Mouse (Mus musculus) cerebellum, adult 2 months (tissue): ENCODE measurements around the gene Krt36. TPM values are rescaled to one million over a fixed set of nuclear protein-coding genes. Genes with fewer than 3 reads are reported as not detected.

ENCODE experiments used
- DNase-seq, 2 experiments: peaks; one replicate each; pipeline ENCODE4 v3.0.0; 2021
- H3K27ac ChIP-seq: fragments of 200-500 bp; 2 replicates; pipeline ENCODE4 v1.5.1; 2012; ENCODE audit warnings: low read length, control low read depth, inconsistent platforms; ENCODE audit not compliant: insufficient read depth
- H3K27me3 ChIP-seq: fragments of 200-500 bp; 2 replicates; pipeline ENCODE4 v1.6.1; 2012; ENCODE audit warnings: inconsistent platforms, mild to moderate bottlenecking, low read length, moderate library complexity; ENCODE audit not compliant: control insufficient read depth, insufficient read depth
- H3K4me1 ChIP-seq: fragments of 200-500 bp; 2 replicates; pipeline ENCODE4 v1.6.1; 2011; ENCODE audit warnings: low read length; ENCODE audit not compliant: control insufficient read depth, insufficient read depth
- H3K4me3 ChIP-seq: fragments of 200-500 bp; replicated peaks from 2 replicates; pipeline ENCODE3; 2011; ENCODE audit warnings: mild to moderate bottlenecking, low read depth, low read length, control low read depth; ENCODE audit not compliant: insufficient read depth
- CTCF ChIP-seq: fragments of 200-500 bp; IDR thresholded peaks from 2 replicates; pipeline ENCODE4 v1.5.1; 2011; ENCODE audit warnings: low read depth, mild to moderate bottlenecking, control low read depth, low read length, moderate library complexity, borderline replicate concordance; ENCODE audit not compliant: insufficient read depth
- POLR2A ChIP-seq: fragments of 200-500 bp; IDR thresholded peaks from 2 replicates; pipeline ENCODE4 v1.6.1; 2011; ENCODE audit warnings: low read length, control low read depth, borderline replicate concordance; ENCODE audit not compliant: insufficient read depth
- WGBS: fragments of 180-500 bp; shearing (Covaris S2); methylation state at CpG from one replicate; pipeline ENCODE4 v1.1.7; 2018; 5-methylcytosine and 5-hydroxymethylcytosine counted together
- polyA plus RNA-seq: library from polyadenylated mRNA; depleted of rRNA; stranded (reverse); fragments of >200 nt; gene quantifications from 2 replicates; pipeline ENCODE4 v1.2.3, GENCODE M21; 2012

The Krt36 gene
- polyA plus RNA-seq, 1 experiment: not detected

DNA sequence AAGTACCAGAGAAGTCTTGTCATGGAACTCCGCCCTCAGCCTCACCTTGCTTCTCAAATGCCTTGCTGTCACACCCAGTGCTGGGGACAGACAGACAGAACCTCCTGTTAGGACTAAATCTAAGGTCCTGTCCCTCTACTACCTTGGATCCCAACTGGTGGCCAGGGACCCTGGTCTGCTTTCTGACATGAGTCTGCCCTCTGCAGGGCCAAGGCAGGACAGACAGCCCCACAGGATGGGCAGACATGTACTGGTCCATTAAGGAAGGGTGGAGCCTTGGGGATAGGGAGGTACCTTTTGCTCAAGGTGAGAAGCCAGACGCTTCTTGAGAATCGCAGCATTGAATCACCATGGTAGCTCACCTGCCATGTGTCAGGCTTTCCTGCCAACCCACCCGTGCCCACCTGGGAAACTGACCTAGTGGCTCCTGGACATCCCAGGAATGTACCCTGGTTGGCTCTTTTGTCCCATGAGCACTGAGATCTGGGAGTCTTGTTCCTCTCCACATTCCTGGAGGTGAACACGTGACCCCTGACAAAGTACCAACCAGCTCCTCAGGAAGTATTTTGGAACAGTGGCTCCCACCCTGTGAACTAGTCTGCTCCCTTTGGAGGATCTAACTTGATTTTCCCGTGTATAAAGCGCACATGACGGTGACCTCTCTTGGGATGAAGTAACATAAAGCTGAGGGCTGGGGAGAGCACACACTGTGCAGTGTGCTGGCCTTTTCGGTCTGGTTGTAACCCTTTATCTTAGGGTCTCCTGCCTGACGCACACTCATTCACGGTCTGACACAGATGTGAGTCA, 7.7 kb upstream of the Krt36 start:
- 80% methylated on average over 11 of the region's 11 CpGs for WGBS
- H3K27ac ChIP-seq: no peak overlapping the region
- no peak for DNase-seq
- H3K4me3 ChIP-seq: no peak overlapping the region
- TF ChIP-seq CTCF: no peak
- H3K4me1 ChIP-seq: no peaks in the 10 kb centered on the region
- H3K27me3 ChIP-seq: no peaks in the 10 kb centered on the region

GRCm38 (mm10) chr11:100102693-100103429, 2.6 kb downstream of the Krt36 start:
- no peak overlapping the region for H3K4me3 ChIP-seq
- no peak overlapping the region for H3K27ac ChIP-seq
- 62% methylated on average over 15 of the region's 15 CpGs for WGBS
- no peak for TF ChIP-seq POLR2A
- TF ChIP-seq CTCF: no peak
- no peaks in the 10 kb centered on the region for H3K4me1 ChIP-seq
- no peak for DNase-seq
- H3K27me3 ChIP-seq: no peaks in the 10 kb centered on the region

DNA sequence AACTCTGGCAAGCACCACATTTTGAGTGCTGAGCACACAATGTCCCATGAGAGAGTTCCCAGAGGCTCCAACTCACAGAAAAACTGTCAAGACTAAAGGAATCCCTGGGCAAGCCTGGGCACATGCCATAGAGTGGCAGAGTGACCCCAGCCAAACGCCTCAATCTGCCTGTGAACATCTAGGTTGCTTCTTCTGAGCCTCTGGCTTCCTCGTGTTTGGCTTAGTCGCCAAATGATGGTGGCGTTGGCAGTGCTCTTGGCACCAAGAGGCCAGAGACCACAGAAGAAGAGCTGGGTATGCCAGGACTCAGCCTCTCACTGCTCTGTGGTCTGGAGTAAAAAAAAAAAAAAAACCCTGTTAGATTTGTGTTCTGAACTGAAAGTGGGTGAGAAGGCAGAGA, 5.0 kb downstream of the Krt36 start:
- WGBS: 20% methylated on average over 4 of the region's 4 CpGs
- Histone ChIP-seq H3K27me3 (no peaks in the 10 kb centered on the region), H3K27ac (no peak overlapping the region), H3K4me1 (no peaks in the 10 kb centered on the region), H3K4me3 (no peak overlapping the region)
- no peak for TF ChIP-seq POLR2A
- no peak for TF ChIP-seq CTCF
- no peak for DNase-seq

GRCm38 (mm10) chr11:100097819-100098218, 7.6 kb downstream of the Krt36 start:
- Histone ChIP-seq H3K4me1 (no peaks in the 10 kb centered on the region), H3K27ac (no peak overlapping the region), H3K4me3 (no peak overlapping the region), H3K27me3 (no peaks in the 10 kb centered on the region)
- WGBS: 71% methylated on average over 9 of the region's 9 CpGs
- no peak for DNase-seq
- no peak for TF ChIP-seq POLR2A
- TF ChIP-seq CTCF: no peak

DNA sequence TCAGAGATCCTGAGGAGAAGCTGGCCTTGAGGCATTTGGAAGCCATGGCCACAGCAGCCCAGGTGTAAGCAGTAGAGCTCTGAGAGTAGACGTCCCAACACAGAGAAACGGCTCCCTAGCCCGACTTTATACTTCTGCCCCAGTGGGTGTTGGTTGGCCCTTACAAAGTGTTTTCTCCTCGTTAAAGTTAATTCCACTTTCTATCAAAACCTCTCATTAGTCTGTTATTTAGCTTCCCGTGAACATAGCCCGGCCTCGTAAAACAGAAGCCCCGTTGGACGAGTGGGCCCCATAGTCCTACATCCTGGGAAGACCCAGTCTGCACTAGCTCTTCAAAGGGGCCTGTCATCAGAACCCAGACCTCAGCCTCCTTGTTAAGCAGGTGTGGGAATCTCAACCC, 9.3 kb downstream of the Krt36 start, which contains the start of gene Krt35:
TSS of gene Krt35 (minus strand) at position 101 of the 400 bp plus-strand sequence.
- H3K4me1 ChIP-seq: no peaks in the 10 kb centered on the region

DNA sequence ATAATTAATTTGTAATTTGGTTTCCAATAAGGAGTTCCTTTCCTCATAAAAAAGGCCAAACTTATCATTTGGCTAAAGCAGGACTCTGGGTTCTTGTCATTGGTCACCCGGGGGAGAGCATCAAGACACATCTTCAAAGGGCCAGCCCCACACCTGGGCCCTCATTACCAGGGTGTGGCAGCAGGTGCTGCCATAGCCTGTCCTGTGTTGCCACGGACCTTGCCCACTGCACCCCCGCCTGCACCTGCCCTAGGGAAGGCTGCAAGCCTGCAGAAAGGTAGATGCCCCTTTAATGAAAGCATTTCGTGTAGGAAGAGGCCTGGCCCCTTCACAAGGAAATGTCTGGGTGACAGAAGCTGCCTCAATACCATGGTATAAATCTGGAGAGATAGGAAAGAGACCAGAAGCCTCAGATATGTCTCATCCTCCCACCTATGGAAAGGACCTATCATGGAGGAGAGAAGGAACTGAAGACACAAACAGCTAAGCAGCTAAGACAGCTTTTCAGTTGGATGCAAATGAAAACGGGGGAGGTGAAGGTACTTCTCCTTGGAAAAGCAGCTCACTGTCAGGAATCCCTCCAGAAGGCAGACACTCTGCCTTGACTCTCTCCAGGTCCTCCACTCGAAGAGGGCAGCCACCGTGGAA, 16.9 kb downstream of the Krt36 start:
- Histone ChIP-seq H3K27me3 (no peaks in the 10 kb centered on the region), H3K4me3 (no peak overlapping the region), H3K27ac (no peak overlapping the region), H3K4me1 (no peaks in the 10 kb centered on the region)
- DNase-seq: no peak
- TF ChIP-seq CTCF: no peak
- no peak for TF ChIP-seq POLR2A
- 74% methylated on average over 7 of the region's 7 CpGs for WGBS

More for the DNA sequence above, 9.3 kb downstream of the Krt36 start, which contains the start of gene Krt35:
- WGBS: 89% methylated on average over 9 of the region's 9 CpGs
- no peak within 1 kb of the TSS for H3K27ac ChIP-seq
- DNase-seq: no peak
- no peak for TF ChIP-seq CTCF
- TF ChIP-seq POLR2A: no peak
- no peak within 1 kb of the TSS for H3K4me3 ChIP-seq
- H3K27me3 ChIP-seq: no peaks in the 10 kb centered on the region

GRCm38 (mm10) chr11:100087861-100088260, 17.6 kb downstream of the Krt36 start, which contains the start of gene Krt32:
Gene Krt32, minus strand, starts transcription at chr11:100088226.
- no peak within 1 kb of the TSS for H3K27ac ChIP-seq
- WGBS: 46% methylated on average over 10 of the region's 10 CpGs
- no peaks in the 10 kb centered on the region for H3K4me1 ChIP-seq
- no peak for TF ChIP-seq CTCF
- TF ChIP-seq POLR2A: no peak
- no peaks in the 10 kb centered on the region for H3K27me3 ChIP-seq
- no peak within 1 kb of the TSS for H3K4me3 ChIP-seq
- DNase-seq: no peak

- TF ChIP-seq POLR2A (no peak), CTCF (no peak)
- Histone ChIP-seq H3K27me3 (no peaks in the 10 kb centered on the region), H3K4me1 (no peaks in the 10 kb centered on the region), H3K27ac (no peak overlapping the region), H3K4me3 (no peak overlapping the region)
- no peak for DNase-seq
- 61% methylated on average over 1 of the region's 1 CpGs for WGBS
These were observed 31.6 kb downstream of the Krt36 start for GRCm38 (mm10) chr11:100073873-100074272.
